Mouse (Mus musculus) cerebellum, adult 2 months (tissue): ENCODE measurements at regions not wholly inside any gene's neighbourhood (a gene's known extent, or its start where the extent isn't known, plus 50 kb on each side); places are given as distances from the start of the nearest gene placed in this dataset.

Experiments used
- CTCF ChIP-seq: fragments of 200-500 bp; IDR thresholded peaks from 2 replicates; pipeline ENCODE4 v1.5.1; 2011; ENCODE audit warnings: low read depth, mild to moderate bottlenecking, control low read depth, low read length, moderate library complexity, borderline replicate concordance; ENCODE audit not compliant: insufficient read depth
- POLR2A ChIP-seq: fragments of 200-500 bp; IDR thresholded peaks from 2 replicates; pipeline ENCODE4 v1.6.1; 2011; ENCODE audit warnings: low read length, control low read depth, borderline replicate concordance; ENCODE audit not compliant: insufficient read depth

DNA sequence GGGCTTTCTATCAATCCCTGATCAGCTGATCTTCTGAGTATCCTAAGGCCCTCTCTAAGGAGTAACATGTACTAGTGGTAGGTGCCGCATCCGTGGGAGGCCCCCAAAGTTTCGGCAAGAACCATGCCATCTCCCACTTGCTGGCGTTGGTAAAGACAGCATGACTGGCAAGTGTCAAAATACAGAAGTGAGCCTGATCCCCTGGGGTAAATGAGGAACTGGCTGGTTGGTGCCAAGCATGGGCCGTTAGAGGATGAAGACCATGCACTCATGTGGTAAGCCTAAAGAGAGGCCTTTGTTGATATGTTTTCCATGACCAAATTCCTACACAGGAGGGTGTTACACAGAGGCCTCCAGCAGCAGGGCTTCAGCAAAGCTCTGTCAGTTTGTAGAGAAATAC is 161.9 kb upstream of the Irf2bp2 start:
- TF ChIP-seq POLR2A: no peak
- no peak for TF ChIP-seq CTCF
